Mouse (Mus musculus): Measurements from ENCODE around the gene Calm4. TPM values are rescaled to one million over a fixed set of nuclear protein-coding genes. Genes with fewer than 3 reads are reported as not detected.
"Not testable (repeated sequence)": the region's sequence is repeated elsewhere in the genome, so short reads cannot be mapped to it uniquely, and the experiment has no call there.

Gene Calm4
- polyA plus RNA-seq, 1 experiment from 2014 or later = not detected

GRCm38 (mm10) chr13:3840662-3841061, 3.1 kb downstream of the Calm4 start:
- not testable (repeated sequence) for DNase-seq (ENCODE audit: low spot score)

GRCm38 (mm10) chr13:3850330-3850729, 12.8 kb downstream of the Calm4 start:
- H3K27ac ChIP-seq (replicated peaks; ENCODE audit: low read depth, low read length) = no peak overlapping the region
- WGBS = 75% methylated on average over 1 of the region's 1 CpGs
- H3K9ac ChIP-seq (ENCODE audit: low read length) = no peak overlapping the region
- no peaks in the 10 kb centered on the region for H3K36me3 ChIP-seq (ENCODE audit: control insufficient read depth, insufficient read depth, low read length)
- no peak overlapping the region for H3K4me2 ChIP-seq (ENCODE audit: low read depth, severe bottlenecking)
- no peaks in the 10 kb centered on the region for H3K9me3 ChIP-seq (ENCODE audit: control insufficient read depth, low read length)
- no peak overlapping the region for H3K4me3 ChIP-seq (ENCODE audit: low read depth, low read length)
- DNase-seq (ENCODE audit: low spot score) = no peak
- no peaks in the 10 kb centered on the region for H3K27me3 ChIP-seq (ENCODE audit: control insufficient read depth, insufficient read depth, low read length)
- no peak for ATAC-seq (ENCODE audit: insufficient number of reproducible peaks, low FRiP score, low TSS enrichment, low read depth)
- H3K4me1 ChIP-seq (ENCODE audit: control insufficient read depth, insufficient read depth, low read length) = no peaks in the 10 kb centered on the region

More at GRCm38 (mm10) chr13:3840662-3841061, 3.1 kb downstream of the Calm4 start:
- not testable (repeated sequence) for H3K4me1 ChIP-seq (ENCODE audit: control insufficient read depth, insufficient read depth, low read length); H3K36me3 ChIP-seq (ENCODE audit: control insufficient read depth, insufficient read depth, low read length); ATAC-seq (ENCODE audit: insufficient number of reproducible peaks, low FRiP score, low TSS enrichment, low read depth); H3K27ac ChIP-seq (replicated peaks; ENCODE audit: low read depth, low read length); H3K27me3 ChIP-seq (ENCODE audit: control insufficient read depth, insufficient read depth, low read length); H3K9me3 ChIP-seq (ENCODE audit: control insufficient read depth, low read length); H3K9ac ChIP-seq (ENCODE audit: low read length); H3K4me2 ChIP-seq (ENCODE audit: low read depth, severe bottlenecking); H3K4me3 ChIP-seq (ENCODE audit: low read depth, low read length)

- not testable (repeated sequence) for H3K36me3 ChIP-seq (ENCODE audit: control insufficient read depth, insufficient read depth, low read length); H3K4me1 ChIP-seq (ENCODE audit: control insufficient read depth, insufficient read depth, low read length); H3K4me3 ChIP-seq (ENCODE audit: low read depth, low read length); H3K27me3 ChIP-seq (ENCODE audit: control insufficient read depth, insufficient read depth, low read length); H3K9me3 ChIP-seq (ENCODE audit: control insufficient read depth, low read length); H3K9ac ChIP-seq (ENCODE audit: low read length); H3K27ac ChIP-seq (replicated peaks; ENCODE audit: low read depth, low read length); H3K4me2 ChIP-seq (ENCODE audit: low read depth, severe bottlenecking); ATAC-seq (ENCODE audit: insufficient number of reproducible peaks, low FRiP score, low TSS enrichment, low read depth); DNase-seq (ENCODE audit: low spot score)
- 86% methylated on average over 3 of the region's 3 CpGs for WGBS
Observed at GRCm38 (mm10) chr13:3853648-3854333, 16.2 kb downstream of the Calm4 start, which contains the start of gene Calm5. TSS of gene Calm5 (plus strand) at chr13:3854173.

GRCm38 (mm10) chr13:3854856-3855255, 17.3 kb downstream of the Calm4 start:
- Histone ChIP-seq H3K9ac (ENCODE audit: low read length) (no peak overlapping the region), H3K36me3 (ENCODE audit: control insufficient read depth, insufficient read depth, low read length) (no peaks in the 10 kb centered on the region), H3K9me3 (ENCODE audit: control insufficient read depth, low read length) (no peaks in the 10 kb centered on the region), H3K4me3 (ENCODE audit: low read depth, low read length) (no peak overlapping the region), H3K27me3 (ENCODE audit: control insufficient read depth, insufficient read depth, low read length) (no peaks in the 10 kb centered on the region), H3K27ac (replicated peaks; ENCODE audit: low read depth, low read length) (no peak overlapping the region), H3K4me2 (ENCODE audit: low read depth, severe bottlenecking) (no peak overlapping the region), H3K4me1 (ENCODE audit: control insufficient read depth, insufficient read depth, low read length) (no peaks in the 10 kb centered on the region)
- no peak for ATAC-seq (ENCODE audit: insufficient number of reproducible peaks, low FRiP score, low TSS enrichment, low read depth)
- 78% methylated on average over 2 of the region's 2 CpGs for WGBS
- no peak for DNase-seq (ENCODE audit: low spot score)

GRCm38 (mm10) chr13:3856252-3856651, 18.7 kb downstream of the Calm4 start:
- no peak overlapping the region for H3K9ac ChIP-seq (ENCODE audit: low read length)
- H3K4me3 ChIP-seq (ENCODE audit: low read depth, low read length) = no peak overlapping the region
- H3K27ac ChIP-seq (replicated peaks; ENCODE audit: low read depth, low read length) = no peak overlapping the region
- DNase-seq (ENCODE audit: low spot score) (no peak), ATAC-seq (ENCODE audit: insufficient number of reproducible peaks, low FRiP score, low TSS enrichment, low read depth) (no peak)
- no peaks in the 10 kb centered on the region for H3K36me3 ChIP-seq (ENCODE audit: control insufficient read depth, insufficient read depth, low read length)
- H3K9me3 ChIP-seq (ENCODE audit: control insufficient read depth, low read length) = no peaks in the 10 kb centered on the region
- H3K4me1 ChIP-seq (ENCODE audit: control insufficient read depth, insufficient read depth, low read length) = no peaks in the 10 kb centered on the region
- WGBS = 88% methylated on average over 1 of the region's 1 CpGs
- no peak overlapping the region for H3K4me2 ChIP-seq (ENCODE audit: low read depth, severe bottlenecking)
- no peaks in the 10 kb centered on the region for H3K27me3 ChIP-seq (ENCODE audit: control insufficient read depth, insufficient read depth, low read length)

- H3K9me3 ChIP-seq (ENCODE audit: control insufficient read depth, low read length) = no peaks in the 10 kb centered on the region
- no peaks in the 10 kb centered on the region for H3K36me3 ChIP-seq (ENCODE audit: control insufficient read depth, insufficient read depth, low read length)
- ATAC-seq (ENCODE audit: insufficient number of reproducible peaks, low FRiP score, low TSS enrichment, low read depth) (no peak), DNase-seq (ENCODE audit: low spot score) (no peak)
- H3K4me1 ChIP-seq (ENCODE audit: control insufficient read depth, insufficient read depth, low read length) = no peaks in the 10 kb centered on the region
- H3K4me3 ChIP-seq (ENCODE audit: low read depth, low read length) = no peak overlapping the region
- H3K27ac ChIP-seq (replicated peaks; ENCODE audit: low read depth, low read length) = no peak overlapping the region
- 91% methylated on average over 8 of the region's 8 CpGs for WGBS
- no peak overlapping the region for H3K9ac ChIP-seq (ENCODE audit: low read length)
- H3K4me2 ChIP-seq (ENCODE audit: low read depth, severe bottlenecking) = no peak overlapping the region
- no peaks in the 10 kb centered on the region for H3K27me3 ChIP-seq (ENCODE audit: control insufficient read depth, insufficient read depth, low read length)
Observed at GRCm38 (mm10) chr13:3861251-3861650, 23.7 kb downstream of the Calm4 start.

- no peak for ATAC-seq (ENCODE audit: insufficient number of reproducible peaks, low FRiP score, low TSS enrichment, low read depth)
- 77% methylated on average over 3 of the region's 3 CpGs for WGBS
Observed at GRCm38 (mm10) chr13:3862325-3862724, 24.8 kb downstream of the Calm4 start.

GRCm38 (mm10) chr13:3862922-3863580, 25.5 kb downstream of the Calm4 start:
- DNase-seq (ENCODE audit: low spot score) = no peak
- H3K4me3 ChIP-seq (ENCODE audit: low read depth, low read length) = no peak overlapping the region
- no peaks in the 10 kb centered on the region for H3K9me3 ChIP-seq (ENCODE audit: control insufficient read depth, low read length)
- no peaks in the 10 kb centered on the region for H3K36me3 ChIP-seq (ENCODE audit: control insufficient read depth, insufficient read depth, low read length)
- no peak overlapping the region for H3K4me2 ChIP-seq (ENCODE audit: low read depth, severe bottlenecking)
- 91% methylated on average over 10 of the region's 10 CpGs for whole genome bisulfite sequencing
- no peak overlapping the region for H3K9ac ChIP-seq (ENCODE audit: low read length)
- no peak for ATAC-seq (ENCODE audit: insufficient number of reproducible peaks, low FRiP score, low TSS enrichment, low read depth)
- no peaks in the 10 kb centered on the region for H3K4me1 ChIP-seq (ENCODE audit: control insufficient read depth, insufficient read depth, low read length)
- H3K27ac ChIP-seq (replicated peaks; ENCODE audit: low read depth, low read length) = no peak overlapping the region
- H3K27me3 ChIP-seq (ENCODE audit: control insufficient read depth, insufficient read depth, low read length) = no peaks in the 10 kb centered on the region

More at GRCm38 (mm10) chr13:3862325-3862724, 24.8 kb downstream of the Calm4 start:
- H3K27ac ChIP-seq (replicated peaks; ENCODE audit: low read depth, low read length) = no peak overlapping the region
- H3K4me2 ChIP-seq (ENCODE audit: low read depth, severe bottlenecking) = no peak overlapping the region
- H3K4me1 ChIP-seq (ENCODE audit: control insufficient read depth, insufficient read depth, low read length) = no peaks in the 10 kb centered on the region
- no peak overlapping the region for H3K9ac ChIP-seq (ENCODE audit: low read length)
- H3K36me3 ChIP-seq (ENCODE audit: control insufficient read depth, insufficient read depth, low read length) = no peaks in the 10 kb centered on the region
- H3K27me3 ChIP-seq (ENCODE audit: control insufficient read depth, insufficient read depth, low read length) = no peaks in the 10 kb centered on the region
- DNase-seq (ENCODE audit: low spot score) = no peak
- no peaks in the 10 kb centered on the region for H3K9me3 ChIP-seq (ENCODE audit: control insufficient read depth, low read length)
- H3K4me3 ChIP-seq (ENCODE audit: low read depth, low read length) = no peak overlapping the region

Data from limb, embryonic 11.5 days (tissue).